In genomic region chr19:29469686-29470254, GRCm38 (mm10) we compare ENCODE assay signal across 16 mouse cellular contexts. TPM values are rescaled to one million over a fixed set of nuclear protein-coding genes. Genes with fewer than 3 reads are reported as not detected.
DNase-seq lines count a peak whose midpoint lies in the region; ATAC-seq and TF ChIP-seq lines count a peak whose summit lies in the region.
"Had no signal": no experiment of that assay in that cellular context is flagged by ENCODE, and none has a peak within 500 bp of the region (broad histone marks: within the 10 kb centered on the region; RNA-seq: fewer than 3 reads in every experiment).

No protein-coding gene starts in this region.

- H3K4me3 ChIP-seq in heart, embryonic 10.5 days = no peak overlapping the region
- H3K4me3 ChIP-seq in MEL (ENCODE audit: control insufficient read depth in 1 of 2, insufficient read depth in 1 of 2, low read depth in 2 of 2, low read length in 2 of 2) = no peak overlapping the region
- no peak overlapping the region for H3K4me3 ChIP-seq in heart, postnatal 0 days (ENCODE audit: low read depth, low read length)
- H3K4me3 ChIP-seq in liver, embryonic 11.5 days (ENCODE audit: low read depth, low read length) = no peak overlapping the region
- H3K4me3 ChIP-seq: embryonic facial prominence, embryonic 10.5 days; forebrain, embryonic 10.5 days; left cerebral cortex, adult 2 months had no signal

- H3K36me3 ChIP-seq in heart, embryonic 10.5 days = no peaks in the 10 kb centered on the region
- H3K36me3 ChIP-seq in MEL (ENCODE audit: control insufficient read depth in 1 of 2, insufficient read depth in 2 of 2, low read length in 2 of 2) = peaks cover 0 to 43% of the 10 kb centered on the region in 2 experiments; a peak in 2 of 4 replicates
- H3K36me3 ChIP-seq in heart, postnatal 0 days (replicated peaks; ENCODE audit: control insufficient read depth, insufficient read depth, low read length) = no peaks in the 10 kb centered on the region
- H3K36me3 ChIP-seq in liver, embryonic 11.5 days (ENCODE audit: control insufficient read depth, insufficient read depth, low read length) = no peaks in the 10 kb centered on the region
- H3K36me3 ChIP-seq: embryonic facial prominence, embryonic 10.5 days; forebrain, embryonic 10.5 days had no signal

- no peak for DNase-seq in heart, embryonic 10.5 days (ENCODE audit: low spot score)
- no peak for DNase-seq in heart, postnatal 14 days
- peak; percentile 95 for DNase-seq in MEL (ENCODE audit: low read depth, low spot score)
- DNase-seq in heart, postnatal 0 days (ENCODE audit: low spot score) = no peak
- DNase-seq in liver, embryonic 11.5 days (ENCODE audit: low spot score) = peak; percentile 27
- no peak for DNase-seq in ovary, postnatal 14 days (ENCODE audit: low spot score)
- no peak for DNase-seq in gastrocnemius, postnatal 36 days
- DNase-seq: B cell, adult 2 months; cerebellum, adult 2 months; thymus, postnatal 25 days had no signal

- TF ChIP-seq CTCF in MEL (IDR thresholded peaks at IDR 0.05 in 2 of 3, conservative IDR thresholded peaks at IDR 0.05 in 1 of 3; ENCODE audit: control insufficient read depth in 1 of 3, insufficient read depth in 1 of 3, low read depth in 2 of 3, low read length in 3 of 3, poor library complexity in 1 of 3, severe bottlenecking in 1 of 3) = no peak
- TF ChIP-seq CTCF in heart, postnatal 0 days (IDR thresholded peaks at IDR 0.05; ENCODE audit: low read depth) = no peak

- no peak for TF ChIP-seq RAD21 in MEL (IDR thresholded peaks at IDR 0.05; ENCODE audit: low read depth, low read length)

- ATAC-seq in heart, postnatal 0 days (ENCODE audit: insufficient read depth, low read depth) = no peak
- no peak for ATAC-seq in liver, embryonic 11.5 days (replicated peaks; ENCODE audit: low FRiP score)
- no peak for ATAC-seq in erythroblast, adult 5-6 weeks (replicated peaks; ENCODE audit: low FRiP score, poor library complexity, severe bottlenecking)

- 71% methylated on average over 2 of the region's 2 CpGs for WGBS in heart, embryonic 10.5 days
- WGBS in heart, postnatal 0 days = 55% methylated on average over 2 of the region's 2 CpGs
- WGBS in liver, embryonic 11.5 days = 77% methylated on average over 2 of the region's 2 CpGs

- peak; percentile 31 to 41; a peak in 2 of 4 replicates for TF ChIP-seq EP300 in MEL (IDR thresholded peaks at IDR 0.05; ENCODE audit: low read depth in 1 of 2, low read length in 2 of 2)
- TF ChIP-seq EP300 in heart, postnatal 0 days (IDR thresholded peaks at IDR 0.05; ENCODE audit: low read depth) = no peak

- H3K9ac ChIP-seq in MEL (ENCODE audit: control insufficient read depth, low read depth, low read length, poor library complexity, severe bottlenecking) = no peak overlapping the region
- no peak overlapping the region for H3K9ac ChIP-seq in heart, postnatal 0 days (replicated peaks; ENCODE audit: low read depth, low read length)
- H3K9ac ChIP-seq in liver, embryonic 11.5 days (ENCODE audit: low read depth, low read length) = no peak overlapping the region

- TF ChIP-seq POLR2A in MEL (IDR thresholded peaks at IDR 0.05; ENCODE audit: control insufficient read depth in 1 of 2, insufficient read depth in 1 of 2, low read depth in 1 of 2, low read length in 2 of 2, poor library complexity in 1 of 2) = no peak

- peaks cover 55% of the 10 kb centered on the region for H3K4me1 ChIP-seq in heart, embryonic 10.5 days
- H3K4me1 ChIP-seq in MEL (ENCODE audit: control insufficient read depth in 1 of 2, insufficient read depth in 2 of 2, low read length in 2 of 2) = peaks cover 42 to 47% of the 10 kb centered on the region in 2 experiments
- peaks cover 41% of the 10 kb centered on the region for H3K4me1 ChIP-seq in heart, postnatal 0 days (ENCODE audit: control insufficient read depth, insufficient read depth)
- peaks cover 27% of the 10 kb centered on the region for H3K4me1 ChIP-seq in liver, embryonic 11.5 days (replicated peaks; ENCODE audit: control insufficient read depth, insufficient read depth, low read length)

- H3K27ac ChIP-seq in heart, embryonic 10.5 days = peak overlapping the region; percentile 90
- peak overlapping the region; percentile 19 for H3K27ac ChIP-seq in MEL (ENCODE audit: control insufficient read depth, low read depth, low read length)
- H3K27ac ChIP-seq in heart, postnatal 0 days (ENCODE audit: low read depth) = peak overlapping the region; percentile 88
- H3K27ac ChIP-seq in liver, embryonic 11.5 days (ENCODE audit: low read depth, low read length) = no peak overlapping the region
- H3K27ac ChIP-seq: embryonic facial prominence, embryonic 10.5 days; left cerebral cortex, adult 2 months had no signal

- H3K79me2 ChIP-seq in MEL (ENCODE audit: control insufficient read depth, insufficient read depth, low read length, poor library complexity) = no peaks in the 10 kb centered on the region

- H3K27me3 ChIP-seq in heart, embryonic 10.5 days (ENCODE audit: insufficient read depth, poor library complexity, severe bottlenecking) = no peaks in the 10 kb centered on the region
- H3K27me3 ChIP-seq in MEL (ENCODE audit: control insufficient read depth in 1 of 2, insufficient read depth in 2 of 2, low read length in 2 of 2) = no peaks in the 10 kb centered on the region
- no peaks in the 10 kb centered on the region for H3K27me3 ChIP-seq in heart, postnatal 0 days (ENCODE audit: control insufficient read depth, insufficient read depth, low read length)
- H3K27me3 ChIP-seq in liver, embryonic 11.5 days (replicated peaks; ENCODE audit: control insufficient read depth, insufficient read depth, low read length) = no peaks in the 10 kb centered on the region

- intact Hi-C loops in heart, postnatal 14 days (cut with DNase I) = no loop called here
- intact Hi-C loops in gastrocnemius, postnatal 36 days (cut with DNase I) = no loop called here

- H3K9me3 ChIP-seq in heart, embryonic 10.5 days = no peaks in the 10 kb centered on the region
- H3K9me3 ChIP-seq in MEL (replicated peaks; ENCODE audit: insufficient read depth, low read length) = no peaks in the 10 kb centered on the region
- H3K9me3 ChIP-seq in heart, postnatal 0 days (replicated peaks; ENCODE audit: control insufficient read depth, low read length) = no peaks in the 10 kb centered on the region
- no peaks in the 10 kb centered on the region for H3K9me3 ChIP-seq in liver, embryonic 11.5 days (ENCODE audit: control insufficient read depth, low read length)
- H3K9me3 ChIP-seq: embryonic facial prominence, embryonic 10.5 days; forebrain, embryonic 10.5 days had no signal

- no peak overlapping the region for H3K4me2 ChIP-seq in heart, postnatal 0 days (ENCODE audit: low read depth, low read length)
- H3K4me2 ChIP-seq in liver, embryonic 11.5 days = no peak overlapping the region

TF ChIP-seq in MEL, 35 proteins besides CTCF, POLR2A, EP300 and RAD21 (continues in another document):
- TF ChIP-seq MAZ (IDR thresholded peaks at IDR 0.05; ENCODE audit: low read depth, low read length) (no peak; the same call in 1 of the 2 replicates), USF2 (IDR thresholded peaks at IDR 0.05; ENCODE audit: borderline replicate concordance in 1 of 2, insufficient read depth in 1 of 2, low read depth in 1 of 2, low read length in 2 of 2) (no peak; a peak in 1 of 4 replicates), UBTF (IDR thresholded peaks at IDR 0.05; ENCODE audit: borderline replicate concordance, insufficient read depth, low read depth, low read length) (0 out of 2 replicates have a peak, but pooled peaks have one; percentile 34), CHD2 (IDR thresholded peaks at IDR 0.05; ENCODE audit: low read length) (peak; percentile 41), KAT2A (conservative IDR thresholded peaks at IDR 0.05; ENCODE audit: low read depth, low read length) (no peak; the same call in 1 of the 2 replicates), ZNF384 (IDR thresholded peaks at IDR 0.05; ENCODE audit: low read depth, low read length) (no peak), USF1 (IDR thresholded peaks at IDR 0.05; ENCODE audit: low read depth, low read length) (no peak), NELFE (IDR thresholded peaks at IDR 0.05; ENCODE audit: low read depth, low read length) (0 out of 2 replicates have a peak, but pooled peaks have one; percentile 8), RCOR1 (IDR thresholded peaks at IDR 0.05; ENCODE audit: low read depth, low read length) (no peak), SMC3 (IDR thresholded peaks at IDR 0.05; ENCODE audit: low read depth, low read length) (peak; percentile 17), ETS1 (IDR thresholded peaks at IDR 0.05; ENCODE audit: low read depth, low read length) (peak; percentile 74), ZKSCAN1 (IDR thresholded peaks at IDR 0.05; ENCODE audit: low read depth, low read length) (0 out of 2 replicates have a peak, but pooled peaks have one; percentile 25), ZC3H11A (IDR thresholded peaks at IDR 0.05; ENCODE audit: low read depth, low read length) (peak; percentile 38; the same call in 1 of the 2 replicates)

RNA-seq across cellular contexts. Expression of gene Ric1, which starts 52.3 kb away (rescaled TPM):
- polyA plus RNA-seq in heart, embryonic 10.5 days (2016; fragmentation: Nextera tagmentation; extraction: Ambion mirVana) = 6.6 and 8.9 TPM in 2 replicates
- total RNA-seq in heart, postnatal 14 days (2021) = 10 to 100 TPM; 27.3 to 30.8 TPM
- total RNA-seq in MEL (2012; rRNA removed) = 41.0 and 43.8 TPM in 2 replicates
- polyA plus RNA-seq in MEL (2012; ENCODE audit: insufficient read depth in 1 of 2, insufficient read length in 2 of 2, low read depth in 1 of 2, low replicate concordance in 2 of 2, missing spikeins in 1 of 2) = 10 to 100 TPM; 54.2 to 77.2 TPM
- 24.5 and 29.9 TPM in 2 replicates for total RNA-seq in heart, postnatal 0 days (2014; rRNA removed; ENCODE audit: low replicate concordance)
- polyA plus RNA-seq in heart, postnatal 0 days (2015; fragmentation: Nextera tagmentation; extraction: Ambion mirVana) = 6.0 TPM in 2 replicates
- 7.6 and 8.0 TPM in 2 replicates for polyA plus RNA-seq in liver, embryonic 11.5 days (2014; fragmentation: Nextera tagmentation; extraction: Ambion mirVana)
- 1.7 and 6.1 TPM in 2 replicates for total RNA-seq in erythroblast, adult 5-6 weeks (2015; ENCODE audit: low replicate concordance)
- total RNA-seq in erythroblast, adult 5-6 weeks (2017; ENCODE audit: low replicate concordance) = 4.6 and 4.7 TPM in 2 replicates
- total RNA-seq in gastrocnemius, postnatal 36 days (2021) = 10 to 100 TPM; 22.9 to 23.2 TPM

RNA-seq across cellular contexts. Expression of gene Pdcd1lg2, which starts 59.1 kb away (rescaled TPM):
- polyA plus RNA-seq in heart, embryonic 10.5 days (2016; fragmentation: Nextera tagmentation; extraction: Ambion mirVana) = not detected in 2 replicates
- total RNA-seq in heart, postnatal 14 days (2021) = not detected
- total RNA-seq in MEL (2012; rRNA removed) = 1.3 and 1.7 TPM in 2 replicates
- polyA plus RNA-seq in MEL (2012; ENCODE audit: insufficient read depth in 1 of 2, insufficient read length in 2 of 2, low read depth in 1 of 2, low replicate concordance in 2 of 2, missing spikeins in 1 of 2) = 1 to 10 TPM in 1 of 2 experiments, not detected in 1; 5.4 TPM
- total RNA-seq in heart, postnatal 0 days (2014; rRNA removed; ENCODE audit: low replicate concordance) = not detected in 2 replicates
- polyA plus RNA-seq in heart, postnatal 0 days (2015; fragmentation: Nextera tagmentation; extraction: Ambion mirVana) = 0.18 TPM in 1 of 2 replicates, not detected in the other
- not detected in 2 replicates for polyA plus RNA-seq in liver, embryonic 11.5 days (2014; fragmentation: Nextera tagmentation; extraction: Ambion mirVana)
- not detected in 2 replicates for total RNA-seq in erythroblast, adult 5-6 weeks (2015; ENCODE audit: low replicate concordance)
- 0.42 TPM in 1 of 2 replicates, not detected in the other for total RNA-seq in erythroblast, adult 5-6 weeks (2017; ENCODE audit: low replicate concordance)
- total RNA-seq in gastrocnemius, postnatal 36 days (2021) = not detected
- total RNA-seq: ES-E14 had no signal
- polyA plus RNA-seq: cerebellum, adult 2 months; embryonic facial prominence, embryonic 10.5 days; forebrain, embryonic 10.5 days; stomach, embryonic 14.5 days had no signal

Comparison
In these comparisons a context has a peak if more than half of its experiments do, and no peak if none do; other contexts are left out.
1. DNase-seq: peak in MEL (single experiment) and liver, embryonic 11.5 days (single experiment); none in heart, embryonic 10.5 days (single experiment), heart, postnatal 14 days (0 of 2), heart, postnatal 0 days (single experiment), ovary, postnatal 14 days (single experiment) and gastrocnemius, postnatal 36 days (0 of 2).